Mouse (Mus musculus) MEL (cell line): ENCODE data around the gene Cfap157. TPM values are rescaled to one million over a fixed set of nuclear protein-coding genes. Genes with fewer than 3 reads are reported as not detected.

ENCODE experiments used
- DNase-seq: peaks from one replicate; pipeline ENCODE4 v3.0.0; 2011; ENCODE audit warnings: low read depth, low spot score
- H3K27ac ChIP-seq: 2 replicates; pipeline ENCODE4 v1.5.1; 2012; ENCODE audit warnings: low read depth, mild to moderate bottlenecking, control low read depth, low read length, moderate library complexity; ENCODE audit not compliant: control insufficient read depth
- H3K27me3 ChIP-seq, 2 experiments: fragments of 150-350 bp in 1 of 2; sonication (generic) in 1 of 2; 2 replicates each; pipeline ENCODE4 v1.6.1; 2012; ENCODE audit warnings: low read length in 2 of 2, mild to moderate bottlenecking in 2 of 2, improper control_type of control experiment in 1 of 2, moderate library complexity in 1 of 2; ENCODE audit not compliant: insufficient read depth in 2 of 2, control insufficient read depth in 1 of 2
- H3K36me3 ChIP-seq, 2 experiments: 2 replicates each; pipeline ENCODE4 v1.6.1; 2012 to 2014; ENCODE audit warnings: low read length in 2 of 2, improper control_type of control experiment in 1 of 2, inconsistent platforms in 1 of 2, mild to moderate bottlenecking in 1 of 2; ENCODE audit not compliant: insufficient read depth in 2 of 2, control insufficient read depth in 1 of 2
- H3K4me1 ChIP-seq, 2 experiments: fragments of 150-350 bp in 1 of 2; sonication (generic) in 1 of 2; 2 replicates each; pipeline ENCODE4 v1.6.1; 2012; ENCODE audit warnings: low read length in 2 of 2, improper control_type of control experiment in 1 of 2, mild to moderate bottlenecking in 1 of 2; ENCODE audit not compliant: insufficient read depth in 2 of 2, control insufficient read depth in 1 of 2
- H3K4me3 ChIP-seq, 2 experiments: fragments of 150-350 bp in 1 of 2; sonication (generic) in 1 of 2; 2 replicates each; pipeline ENCODE4 v1.5.1; 2012; ENCODE audit warnings: low read depth in 2 of 2, low read length in 2 of 2, mild to moderate bottlenecking in 2 of 2, moderate library complexity in 2 of 2, control low read depth in 1 of 2, improper control_type of control experiment in 1 of 2; ENCODE audit not compliant: control insufficient read depth in 1 of 2, insufficient read depth in 1 of 2
- H3K79me2 ChIP-seq: 2 replicates; pipeline ENCODE4 v1.6.1; 2012; ENCODE audit warnings: mild to moderate bottlenecking, low read length, moderate library complexity; ENCODE audit not compliant: control insufficient read depth, poor library complexity, insufficient read depth
- H3K9ac ChIP-seq: 2 replicates; pipeline ENCODE4 v1.6.1; 2012; ENCODE audit warnings: low read depth, mild to moderate bottlenecking, control low read depth, low read length, moderate library complexity; ENCODE audit not compliant: control insufficient read depth, poor library complexity, severe bottlenecking
- H3K9me3 ChIP-seq: fragments of 150-350 bp; sonication (generic); replicated peaks from 2 replicates; pipeline ENCODE4 v1.6.1; 2012; ENCODE audit warnings: mild to moderate bottlenecking, low read length, improper control_type of control experiment, moderate library complexity; ENCODE audit not compliant: insufficient read depth
- BHLHE40 ChIP-seq: IDR thresholded peaks from 2 replicates; pipeline ENCODE4 v1.6.1; 2012; ENCODE audit warnings: low read depth, mild to moderate bottlenecking, inconsistent platforms, low read length, improper control_type of control experiment, borderline replicate concordance
- CHD1 ChIP-seq: IDR thresholded peaks from 2 replicates; pipeline ENCODE4 v1.6.1; 2012; ENCODE audit warnings: low read depth, mild to moderate bottlenecking, inconsistent platforms, low read length, improper control_type of control experiment
- CTCF ChIP-seq, 3 experiments: IDR thresholded peaks in 2 of 3; conservative IDR thresholded peaks in 1 of 3; 2 replicates each; pipeline ENCODE4 v1.5.1; 2011 to 2012; ENCODE audit warnings: low read length in 3 of 3, low read depth in 2 of 3, mild to moderate bottlenecking in 2 of 3, improper control_type of control experiment in 1 of 3, inconsistent platforms in 1 of 3, mixed read lengths in 1 of 3, moderate library complexity in 1 of 3; ENCODE audit not compliant: control insufficient read depth in 1 of 3, insufficient read depth in 1 of 3, poor library complexity in 1 of 3, severe bottlenecking in 1 of 3
- ELF1 ChIP-seq: IDR thresholded peaks from 2 replicates; pipeline ENCODE4 v1.6.1; 2014; ENCODE audit warnings: low read depth, mild to moderate bottlenecking, inconsistent platforms, low read length, improper control_type of control experiment, moderate library complexity
- EP300 ChIP-seq, 2 experiments: IDR thresholded peaks; 2 replicates each; pipeline ENCODE4 v1.6.1; 2011; ENCODE audit warnings: improper control_type of control experiment in 2 of 2, low read length in 2 of 2, low read depth in 1 of 2, mild to moderate bottlenecking in 1 of 2
- ETS1 ChIP-seq: IDR thresholded peaks from 2 replicates; pipeline ENCODE4 v1.6.1; 2012; ENCODE audit warnings: low read depth, mild to moderate bottlenecking, inconsistent platforms, low read length, improper control_type of control experiment, moderate library complexity
- GATA1 ChIP-seq: IDR thresholded peaks from 2 replicates; pipeline ENCODE4 v1.6.1; 2011; ENCODE audit warnings: low read depth, low read length, improper control_type of control experiment
- HCFC1 ChIP-seq: IDR thresholded peaks from 2 replicates; pipeline ENCODE4 v1.6.1; 2012; ENCODE audit warnings: low read depth, mild to moderate bottlenecking, inconsistent platforms, low read length, improper control_type of control experiment, moderate library complexity
- JUND ChIP-seq: IDR thresholded peaks from 2 replicates; pipeline ENCODE4 v1.6.1; 2011; ENCODE audit warnings: low read depth, mild to moderate bottlenecking, improper control_type of control experiment, low read length
- MAFK ChIP-seq: IDR thresholded peaks from 2 replicates; pipeline ENCODE4 v1.6.1; 2011; ENCODE audit warnings: low read depth, mild to moderate bottlenecking, low read length, improper control_type of control experiment, borderline replicate concordance
- MAZ ChIP-seq: IDR thresholded peaks from 2 replicates; pipeline ENCODE4 v1.6.1; 2012; ENCODE audit warnings: low read depth, mild to moderate bottlenecking, inconsistent platforms, low read length, improper control_type of control experiment
- MEF2A ChIP-seq: IDR thresholded peaks from 2 replicates; pipeline ENCODE4 v1.6.1; 2014; ENCODE audit warnings: low read depth, mild to moderate bottlenecking, inconsistent platforms, low read length, improper control_type of control experiment; ENCODE audit not compliant: poor library complexity, insufficient replicate concordance, severe bottlenecking; ENCODE audit errors: extremely low read depth
- MXI1 ChIP-seq: IDR thresholded peaks from 2 replicates; pipeline ENCODE4 v1.6.1; 2011; ENCODE audit warnings: mild to moderate bottlenecking, low read depth, low read length, improper control_type of control experiment
- MYB ChIP-seq: IDR thresholded peaks from 2 replicates; pipeline ENCODE4 v1.6.1; 2011; ENCODE audit warnings: mild to moderate bottlenecking, low read depth, low read length, improper control_type of control experiment
- NRF1 ChIP-seq: IDR thresholded peaks from 2 replicates; pipeline ENCODE4 v1.6.1; 2014; ENCODE audit warnings: low read depth, mild to moderate bottlenecking, inconsistent platforms, low read length, improper control_type of control experiment, moderate library complexity; ENCODE audit not compliant: poor library complexity, insufficient read depth, severe bottlenecking
- POLR2AphosphoS2 ChIP-seq: IDR thresholded peaks from 2 replicates; pipeline ENCODE4 v1.6.1; 2011; ENCODE audit warnings: low read length, improper control_type of control experiment
- POLR2AphosphoS5 ChIP-seq: IDR thresholded peaks from 2 replicates; pipeline ENCODE4 v1.6.1; 2012; ENCODE audit warnings: low read depth, borderline replicate concordance, mild to moderate bottlenecking, inconsistent platforms, low read length, moderate library complexity, mixed read lengths
- RCOR1 ChIP-seq: IDR thresholded peaks from 2 replicates; pipeline ENCODE4 v1.6.1; 2012; ENCODE audit warnings: low read depth, mild to moderate bottlenecking, inconsistent platforms, low read length, improper control_type of control experiment
- SIN3A ChIP-seq: IDR thresholded peaks from 2 replicates; pipeline ENCODE4 v1.6.1; 2012; ENCODE audit warnings: low read length, improper control_type of control experiment, inconsistent platforms
- SMC3 ChIP-seq: IDR thresholded peaks from 2 replicates; pipeline ENCODE4 v1.6.1; 2011; ENCODE audit warnings: low read depth, low read length, improper control_type of control experiment
- TBP ChIP-seq: IDR thresholded peaks from 2 replicates; pipeline ENCODE4 v1.8.0; 2011; ENCODE audit warnings: low read depth, low read length, improper control_type of control experiment
- TCF12 ChIP-seq: IDR thresholded peaks from 2 replicates; pipeline ENCODE4 v1.6.1; 2014; ENCODE audit warnings: low read depth, mild to moderate bottlenecking, inconsistent platforms, low read length, improper control_type of control experiment, moderate library complexity
- USF2 ChIP-seq, 2 experiments: IDR thresholded peaks; 2 replicates each; pipeline ENCODE4 v1.6.1; 2011 to 2012; ENCODE audit warnings: improper control_type of control experiment in 2 of 2, low read length in 2 of 2, borderline replicate concordance in 1 of 2, inconsistent platforms in 1 of 2, low read depth in 1 of 2, mild to moderate bottlenecking in 1 of 2; ENCODE audit not compliant: insufficient read depth in 1 of 2
- ZC3H11A ChIP-seq: IDR thresholded peaks from 2 replicates; pipeline ENCODE4 v1.6.1; 2012; ENCODE audit warnings: low read depth, mild to moderate bottlenecking, inconsistent platforms, low read length, improper control_type of control experiment
- ZKSCAN1 ChIP-seq: IDR thresholded peaks from 2 replicates; pipeline ENCODE4 v1.6.1; 2012; ENCODE audit warnings: low read depth, mild to moderate bottlenecking, inconsistent platforms, low read length, improper control_type of control experiment, moderate library complexity
- ZNF384 ChIP-seq: IDR thresholded peaks from 2 replicates; pipeline ENCODE4 v1.6.1; 2012; ENCODE audit warnings: low read depth, mild to moderate bottlenecking, inconsistent platforms, low read length, improper control_type of control experiment
- polyA plus RNA-seq, 2 experiments: library from polyadenylated mRNA; stranded (reverse) in 1 of 2; unstranded in 1 of 2; fragments of >175 nt in 1 of 2; fragments of >200 nt in 1 of 2; gene quantifications; 2 replicates each; pipeline versions ENCODE4 v1.2.1 to v1.2.4; 2012; ENCODE audit warnings: low replicate concordance in 2 of 2, low read depth in 1 of 2; ENCODE audit not compliant: insufficient read length in 2 of 2, insufficient read depth in 1 of 2, missing spikeins in 1 of 2
- total RNA-seq: library from RNA; depleted of rRNA; stranded (reverse); fragments of 300-350 nt; gene quantifications from 2 replicates; pipeline ENCODE4 v1.2.3, GENCODE M21; 2012

Cfap157 gene
- total and polyA plus RNA-seq, 3 experiments: 0.12 to 2.3 TPM; not detected in 1

DNA sequence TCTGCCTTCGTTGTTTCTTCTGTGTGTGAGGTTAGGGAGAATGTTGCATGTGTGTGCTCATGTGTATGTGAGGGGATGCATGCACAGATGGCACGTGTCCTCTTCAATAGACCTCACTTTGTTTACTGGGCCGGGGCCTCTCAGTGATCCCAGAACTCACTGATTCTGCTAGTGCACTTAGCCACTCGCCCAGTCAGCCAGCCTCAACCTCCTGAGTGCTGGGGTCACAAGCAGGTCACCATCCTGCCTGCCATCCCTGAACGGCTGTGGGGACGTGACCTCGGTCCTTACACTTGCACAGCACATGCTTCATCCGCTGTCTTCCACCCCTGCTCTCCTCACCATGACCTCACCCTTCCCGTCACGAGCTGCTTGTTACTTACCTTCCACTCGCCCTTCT lies 38.9 kb upstream of the Cfap157 start:
- H3K4me1 ChIP-seq: no peaks in the 10 kb centered on the region
- H3K27me3 ChIP-seq: no peaks in the 10 kb centered on the region
- H3K9me3 ChIP-seq: no peaks in the 10 kb centered on the region
- no peak overlapping the region for H3K27ac ChIP-seq
- no peak overlapping the region for H3K4me3 ChIP-seq
- H3K9ac ChIP-seq: no peak overlapping the region
- H3K36me3 ChIP-seq: no peaks in the 10 kb centered on the region; a peak in 1 of 4 replicates
- H3K79me2 ChIP-seq: no peaks in the 10 kb centered on the region
- DNase-seq: no peak
- TF ChIP-seq MAZ (no peak), ZKSCAN1 (no peak), NRF1 (no peak), MEF2A (no peak), BHLHE40 (no peak), POLR2AphosphoS2 (no peak), ELF1 (no peak), HCFC1 (no peak), MAFK (no peak), SMC3 (no peak), ZC3H11A (no peak), CHD1 (no peak), MXI1 (no peak), RCOR1 (no peak), EP300 (IDR thresholded peaks at IDR 0.05; ENCODE audit: low read depth in 1 of 2, low read length in 2 of 2) (no peak), GATA1 (no peak), CTCF (IDR thresholded peaks at IDR 0.05 in 2 of 3, conservative IDR thresholded peaks at IDR 0.05 in 1 of 3; ENCODE audit: control insufficient read depth in 1 of 3, insufficient read depth in 1 of 3, low read depth in 2 of 3, low read length in 3 of 3, poor library complexity in 1 of 3, severe bottlenecking in 1 of 3) (no peak), TBP (no peak)

- no peak overlapping the region for H3K9ac ChIP-seq
- no peak for DNase-seq
- TF ChIP-seq ZNF384 (no peak), JUND (no peak), GATA1 (no peak), USF2 (IDR thresholded peaks at IDR 0.05; ENCODE audit: borderline replicate concordance in 1 of 2, insufficient read depth in 1 of 2, low read depth in 1 of 2, low read length in 2 of 2) (no peak), HCFC1 (no peak), SMC3 (no peak), MYB (no peak), ELF1 (no peak), SIN3A (no peak), BHLHE40 (no peak), EP300 (IDR thresholded peaks at IDR 0.05; ENCODE audit: low read depth in 1 of 2, low read length in 2 of 2) (no peak), ETS1 (no peak), MAFK (no peak), POLR2AphosphoS2 (no peak), TCF12 (no peak), CHD1 (no peak), ZC3H11A (no peak), POLR2AphosphoS5 (no peak)
- TF ChIP-seq, all 39 proteins: peak for 0
- no peaks in the 10 kb centered on the region for H3K79me2 ChIP-seq
- H3K27me3 ChIP-seq: no peaks in the 10 kb centered on the region
- no peak overlapping the region for H3K27ac ChIP-seq
- no peaks in the 10 kb centered on the region; a peak in 1 of 4 replicates for H3K36me3 ChIP-seq
- H3K9me3 ChIP-seq: no peaks in the 10 kb centered on the region
- no peak overlapping the region for H3K4me3 ChIP-seq
- H3K4me1 ChIP-seq: no peaks in the 10 kb centered on the region
Observed at GRCm38 (mm10) chr2:32822643-32823042, 38.4 kb upstream of the Cfap157 start.
